ENCODE assay signal across 14 mouse cellular contexts in genomic region chr7:74526030-74526429, GRCm38 (mm10). TPM values are rescaled to one million over a fixed set of nuclear protein-coding genes. Genes with fewer than 3 reads are reported as not detected.
DNase-seq lines count a peak whose midpoint lies in the region.
"Had no signal": no experiment of that assay in that cellular context is flagged by ENCODE, and none has a peak within 500 bp of the region (broad histone marks: within the 10 kb centered on the region; RNA-seq: fewer than 3 reads in every experiment).

No protein-coding gene starts in this region.

- peak; percentile 26 for DNase-seq in layer of hippocampus, adult 11-12 months (ENCODE audit: low spot score)
- no peak for DNase-seq in layer of hippocampus, postnatal 14 days (ENCODE audit: low spot score in 2 of 2)
- peak; percentile 59 for DNase-seq in layer of hippocampus, adult 9-11 months
- DNase-seq in layer of hippocampus, postnatal 10 days (ENCODE audit: low spot score in 2 of 2) = no peak
- peak; percentile 62 for DNase-seq in brain, adult 2 months (ENCODE audit: low read depth, low spot score)
- peak; percentile 19 for DNase-seq in telencephalon, adult 2 months (ENCODE audit: low read depth, low spot score)
- DNase-seq: adrenal gland, adult 2 months; adrenal gland, postnatal 14 days; forebrain, postnatal 0 days; gastrocnemius, postnatal 10 days; gastrocnemius, postnatal 36 days; heart, adult 2 months; heart, postnatal 14 days; heart, postnatal 4 days had no signal

RNA-seq across cellular contexts. Expression of gene Slco3a1, which starts 28.6 kb away (rescaled TPM):
- total RNA-seq in layer of hippocampus, postnatal 14 days (2021) = 10 to 100 TPM; 67.3 to 69.3 TPM
- 10 to 100 TPM; 65.6 to 66.6 TPM for total RNA-seq in layer of hippocampus, postnatal 10 days (2021)

Comparison
In these comparisons a context has a peak if more than half of its experiments do, and no peak if none do; other contexts are left out.
1. DNase-seq: peak in layer of hippocampus, adult 11-12 months (single experiment), layer of hippocampus, adult 9-11 months (single experiment), brain, adult 2 months (single experiment) and telencephalon, adult 2 months (single experiment); none in layer of hippocampus, postnatal 14 days (0 of 2) and layer of hippocampus, postnatal 10 days (0 of 2).